In the genomic region with DNA sequence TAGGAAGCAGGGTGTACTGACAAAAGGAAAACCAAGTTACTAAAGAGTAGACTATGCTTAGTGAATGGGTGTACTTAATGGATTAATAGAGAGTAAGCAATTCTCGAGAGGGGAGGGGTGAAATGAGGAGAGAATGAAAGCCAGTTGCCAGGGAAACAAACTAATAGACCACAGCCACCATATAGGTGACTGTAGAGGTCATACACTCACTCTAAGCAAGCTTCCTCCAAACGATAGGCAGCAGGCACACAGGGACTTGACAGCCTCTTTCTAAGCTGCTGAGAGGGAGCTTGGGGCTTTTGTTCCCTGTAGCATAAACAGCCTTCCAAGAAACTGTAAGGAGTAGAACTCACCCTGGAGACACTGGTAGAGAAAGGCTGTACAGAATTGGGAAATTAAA, we compare ENCODE assay signal across 15 mouse cellular contexts.
DNase-seq lines count a peak whose midpoint lies in the region; ATAC-seq and TF ChIP-seq lines count a peak whose summit lies in the region.
"Had no signal": no experiment of that assay in that cellular context is flagged by ENCODE, and none has a peak within 500 bp of the region (broad histone marks: within the 10 kb centered on the region; RNA-seq: fewer than 3 reads in every experiment).

No protein-coding gene starts in this region.

- DNase-seq in embryo, embryonic 10 days (ENCODE audit: low spot score): peak; percentile 12
- no peak for DNase-seq in embryo, embryonic 9.5 days (ENCODE audit: extremely low spot score)
- peak; percentile 57 for DNase-seq in ZHBTc4 (ENCODE audit: low read depth, low spot score)
- peak; percentile 86 for DNase-seq in forebrain, embryonic 14.5 days (ENCODE audit: low spot score)
- no peak for DNase-seq in liver
- DNase-seq in left cerebral cortex, adult 9 months (ENCODE audit: low spot score in 2 of 2): no peak
- no peak for DNase-seq in heart, adult 2 months
- DNase-seq: cerebellum, adult 9-10 months; lung, postnatal 36 days; thymus, postnatal 36 days had no signal

- no peak overlapping the region for H3K4me3 ChIP-seq in forebrain, embryonic 14.5 days (ENCODE audit: low read depth, low read length)
- no peak overlapping the region for H3K4me3 ChIP-seq in midbrain, embryonic 13.5 days (replicated peaks)
- H3K4me3 ChIP-seq in heart, adult 2 months: no peak overlapping the region
- H3K4me3 ChIP-seq: embryonic facial prominence, embryonic 15.5 days; heart, embryonic 15.5 days; limb, embryonic 12.5 days had no signal

- intact Hi-C loops in heart, adult 2 months (cut with DNase I): no loop called here

- WGBS in forebrain, embryonic 14.5 days: 1% methylated on average over 2 of the region's 2 CpGs
- 0% methylated on average over 2 of the region's 2 CpGs for whole genome bisulfite sequencing in midbrain, embryonic 13.5 days
- 42% methylated on average over 2 of the region's 2 CpGs for WGBS in heart, adult 2 months

- H3K36me3 ChIP-seq in forebrain, embryonic 14.5 days (ENCODE audit: control insufficient read depth, insufficient read depth, low read length): no peaks in the 10 kb centered on the region
- no peaks in the 10 kb centered on the region for H3K36me3 ChIP-seq in midbrain, embryonic 13.5 days
- H3K36me3 ChIP-seq in heart, adult 2 months (ENCODE audit: control insufficient read depth, insufficient read depth, low read length): no peaks in the 10 kb centered on the region; the same call in 1 of the 2 replicates
- H3K36me3 ChIP-seq: embryonic facial prominence, embryonic 15.5 days; heart, embryonic 15.5 days; limb, embryonic 12.5 days had no signal

- peak overlapping the region; percentile 48 for H3K27ac ChIP-seq in forebrain, embryonic 14.5 days (ENCODE audit: low read depth, low read length)
- no peak overlapping the region for H3K27ac ChIP-seq in midbrain, embryonic 13.5 days
- H3K27ac ChIP-seq in heart, adult 2 months: no peak overlapping the region
- H3K27ac ChIP-seq: embryonic facial prominence, embryonic 15.5 days; heart, embryonic 15.5 days; limb, embryonic 12.5 days had no signal

- TF ChIP-seq POLR2A in heart, adult 2 months (IDR thresholded peaks at IDR 0.05; ENCODE audit: insufficient read depth, low read depth, low read length): no peak

- H3K9ac ChIP-seq in forebrain, embryonic 14.5 days (ENCODE audit: low read length): no peak overlapping the region
- H3K9ac ChIP-seq in midbrain, embryonic 13.5 days (replicated peaks): no peak overlapping the region
- H3K9ac ChIP-seq in heart, adult 2 months (ENCODE audit: low read depth, low read length): no peak overlapping the region
- H3K9ac ChIP-seq: embryonic facial prominence, embryonic 15.5 days; heart, embryonic 15.5 days; limb, embryonic 12.5 days had no signal

- no peak overlapping the region for H3K4me2 ChIP-seq in forebrain, embryonic 14.5 days (ENCODE audit: low read length)
- H3K4me2 ChIP-seq in midbrain, embryonic 13.5 days (replicated peaks): no peak overlapping the region
- H3K4me2 ChIP-seq: embryonic facial prominence, embryonic 15.5 days; heart, embryonic 15.5 days; limb, embryonic 12.5 days had no signal

- H3K79me2 ChIP-seq in heart, adult 2 months (replicated peaks; ENCODE audit: control insufficient read depth, insufficient read depth, low read length): no peaks in the 10 kb centered on the region

- no peak for TF ChIP-seq EP300 in heart, adult 2 months (IDR thresholded peaks at IDR 0.05; ENCODE audit: insufficient read depth, low read depth, low read length)

- TF ChIP-seq CTCF in heart, adult 2 months (IDR thresholded peaks at IDR 0.05): no peak

- ATAC-seq in forebrain, embryonic 14.5 days: peak; percentile 92
- peak; percentile 81 for ATAC-seq in midbrain, embryonic 13.5 days

- peaks cover 2% of the 10 kb centered on the region; the same call in 1 of the 2 replicates for H3K4me1 ChIP-seq in forebrain, embryonic 14.5 days (ENCODE audit: control insufficient read depth, insufficient read depth, low read length)
- peaks cover 17% of the 10 kb centered on the region for H3K4me1 ChIP-seq in midbrain, embryonic 13.5 days (replicated peaks)
- no peaks in the 10 kb centered on the region; the same call in 1 of the 2 replicates for H3K4me1 ChIP-seq in heart, adult 2 months (ENCODE audit: control insufficient read depth, insufficient read depth, low read length)
- H3K4me1 ChIP-seq: embryonic facial prominence, embryonic 15.5 days; limb, embryonic 12.5 days had no signal

- H3K9me3 ChIP-seq in forebrain, embryonic 14.5 days (replicated peaks; ENCODE audit: control insufficient read depth, low read length): no peaks in the 10 kb centered on the region
- H3K9me3 ChIP-seq in midbrain, embryonic 13.5 days: no peaks in the 10 kb centered on the region
- H3K9me3 ChIP-seq: embryonic facial prominence, embryonic 15.5 days; heart, embryonic 15.5 days; limb, embryonic 12.5 days had no signal

- H3K27me3 ChIP-seq in forebrain, embryonic 14.5 days (replicated peaks; ENCODE audit: control insufficient read depth, insufficient read depth, low read length): no peaks in the 10 kb centered on the region
- peaks cover 8% of the 10 kb centered on the region for H3K27me3 ChIP-seq in midbrain, embryonic 13.5 days
- H3K27me3 ChIP-seq in heart, adult 2 months (ENCODE audit: control insufficient read depth, insufficient read depth, low read length): no peaks in the 10 kb centered on the region
- H3K27me3 ChIP-seq: CH12.LX; embryonic facial prominence, embryonic 15.5 days; heart, embryonic 15.5 days; limb, embryonic 12.5 days had no signal

Comparison
In these comparisons a context has a peak if more than half of its experiments do, and no peak if none do; other contexts are left out.
1. DNase-seq: peak in embryo, embryonic 10 days (single experiment), ZHBTc4 (single experiment) and forebrain, embryonic 14.5 days (single experiment); none in embryo, embryonic 9.5 days (single experiment), liver (single experiment), left cerebral cortex, adult 9 months (0 of 2) and heart, adult 2 months (0 of 2).